Mouse (Mus musculus): ENCODE data around the gene Zdhhc19. TPM values are rescaled to one million over a fixed set of nuclear protein-coding genes. Genes with fewer than 3 reads are reported as not detected.

The Zdhhc19 gene
- total RNA-seq, 1 experiment = not detected

GRCm38 (mm10) chr16:32512921-32513320 is 16.9 kb downstream of the Zdhhc19 start:
- H3K36me3 ChIP-seq (ENCODE audit: control insufficient read depth, insufficient read depth, low read length, poor library complexity, severe bottlenecking) = no peaks in the 10 kb centered on the region
- in situ Hi-C loops (cut with MboI; ENCODE audit: low sequenced_read_pairs in 2 of 2, unreplicated experiment in 2 of 2) = loop anchor here (5.0 to 10.0 kb wide), 2 partner anchors 92 to 99 kb away; partner anchors contain the start of gene Tfrc (in 1 of the 2)
- no peaks in the 10 kb centered on the region for H3K9me3 ChIP-seq (ENCODE audit: control insufficient read depth, insufficient read depth, low read depth, low read length)
- DNase-seq (ENCODE audit: low read depth, low spot score) = no peak
- H3K27ac ChIP-seq (ENCODE audit: insufficient read depth, low read depth, low read length, poor library complexity, severe bottlenecking) = peak overlapping the region; percentile 61; the same call in 1 of the 2 replicates
- H3K4me1 ChIP-seq (ENCODE audit: control insufficient read depth in 2 of 2, insufficient read depth in 2 of 2, low read length in 2 of 2, poor library complexity in 1 of 2) = peaks cover 2 to 38% of the 10 kb centered on the region in 2 experiments; a peak in 3 of 4 replicates
- TF ChIP-seq MAFK (IDR thresholded peaks at IDR 0.05; ENCODE audit: insufficient read depth, low read depth, low read length) (no peak), ZNF384 (IDR thresholded peaks at IDR 0.05; ENCODE audit: low read depth, low read length) (no peak), ZC3H11A (IDR thresholded peaks at IDR 0.05; ENCODE audit: borderline replicate concordance, low read depth, low read length) (no peak), HCFC1 (IDR thresholded peaks at IDR 0.05; ENCODE audit: borderline replicate concordance, insufficient read depth, low read length) (no peak), CHD2 (IDR thresholded peaks at IDR 0.05; ENCODE audit: low read depth, low read length) (no peak)
- H3K9ac ChIP-seq (ENCODE audit: insufficient read depth, low read depth, low read length, poor library complexity, severe bottlenecking) = no peak overlapping the region
- H3K4me3 ChIP-seq (ENCODE audit: insufficient read depth in 1 of 2, low read depth in 1 of 2, low read length in 2 of 2, poor library complexity in 1 of 2, severe bottlenecking in 1 of 2) = no peak overlapping the region

GRCm38 (mm10) chr16:32513401-32513800 is 17.3 kb downstream of the Zdhhc19 start:
- no peaks in the 10 kb centered on the region for H3K9me3 ChIP-seq (ENCODE audit: control insufficient read depth, insufficient read depth, low read depth, low read length)
- H3K9ac ChIP-seq (ENCODE audit: insufficient read depth, low read depth, low read length, poor library complexity, severe bottlenecking) = no peak overlapping the region
- peak overlapping the region; percentile 34 for H3K27ac ChIP-seq (ENCODE audit: insufficient read depth, low read depth, low read length, poor library complexity, severe bottlenecking)
- DNase-seq (ENCODE audit: low read depth, low spot score) = no peak
- in situ Hi-C loops (cut with MboI; ENCODE audit: low sequenced_read_pairs in 2 of 2, unreplicated experiment in 2 of 2) = loop anchor here (5.0 to 10.0 kb wide), 2 partner anchors 91 to 99 kb away; partner anchors contain the start of gene Tfrc (in 1 of the 2)
- no peak for TF ChIP-seq ZC3H11A (IDR thresholded peaks at IDR 0.05; ENCODE audit: borderline replicate concordance, low read depth, low read length)
- TF ChIP-seq HCFC1 (IDR thresholded peaks at IDR 0.05; ENCODE audit: borderline replicate concordance, insufficient read depth, low read length) = no peak
- no peak for TF ChIP-seq MAFK (IDR thresholded peaks at IDR 0.05; ENCODE audit: insufficient read depth, low read depth, low read length)
- no peak for TF ChIP-seq CHD2 (IDR thresholded peaks at IDR 0.05; ENCODE audit: low read depth, low read length)
- TF ChIP-seq ZNF384 (IDR thresholded peaks at IDR 0.05; ENCODE audit: low read depth, low read length) = no peak
- H3K4me1 ChIP-seq (ENCODE audit: control insufficient read depth in 2 of 2, insufficient read depth in 2 of 2, low read length in 2 of 2, poor library complexity in 1 of 2) = peaks cover 2 to 38% of the 10 kb centered on the region in 2 experiments; a peak in 3 of 4 replicates
- no peak overlapping the region for H3K4me3 ChIP-seq (ENCODE audit: insufficient read depth in 1 of 2, low read depth in 1 of 2, low read length in 2 of 2, poor library complexity in 1 of 2, severe bottlenecking in 1 of 2)
- H3K36me3 ChIP-seq (ENCODE audit: control insufficient read depth, insufficient read depth, low read length, poor library complexity, severe bottlenecking) = no peaks in the 10 kb centered on the region

GRCm38 (mm10) chr16:32513948-32514347 is 17.9 kb downstream of the Zdhhc19 start:
- in situ Hi-C loops (cut with MboI; ENCODE audit: low sequenced_read_pairs in 2 of 2, unreplicated experiment in 2 of 2) = loop anchor here (5.0 to 10.0 kb wide), 2 partner anchors 91 to 98 kb away; partner anchors contain the start of gene Tfrc (in 1 of the 2)
- no peak overlapping the region for H3K4me3 ChIP-seq (ENCODE audit: insufficient read depth in 1 of 2, low read depth in 1 of 2, low read length in 2 of 2, poor library complexity in 1 of 2, severe bottlenecking in 1 of 2)

GRCm38 (mm10) chr16:32516006-32516962 is 20.2 kb downstream of the Zdhhc19 start:
- in situ Hi-C loops (cut with MboI; ENCODE audit: low sequenced_read_pairs in 2 of 2, unreplicated experiment in 2 of 2) = loop anchor here in 1 of 2 experiments (10.0 kb wide), 1 partner anchor 89 kb away; the partner anchor contains the start of gene Tfrc
- Histone ChIP-seq H3K9me3 (ENCODE audit: control insufficient read depth, insufficient read depth, low read depth, low read length) (no peaks in the 10 kb centered on the region), H3K36me3 (ENCODE audit: control insufficient read depth, insufficient read depth, low read length, poor library complexity, severe bottlenecking) (no peaks in the 10 kb centered on the region), H3K9ac (ENCODE audit: insufficient read depth, low read depth, low read length, poor library complexity, severe bottlenecking) (peak overlapping the region; percentile 61; the same call in 1 of the 2 replicates), H3K4me1 (ENCODE audit: control insufficient read depth in 2 of 2, insufficient read depth in 2 of 2, low read length in 2 of 2, poor library complexity in 1 of 2) (peaks cover 2 to 19% of the 10 kb centered on the region in 2 experiments; a peak in 3 of 4 replicates), H3K27ac (ENCODE audit: insufficient read depth, low read depth, low read length, poor library complexity, severe bottlenecking) (peak overlapping the region; percentile 59; the same call in 1 of the 2 replicates), H3K4me3 (ENCODE audit: insufficient read depth in 1 of 2, low read depth in 1 of 2, low read length in 2 of 2, poor library complexity in 1 of 2, severe bottlenecking in 1 of 2) (peak overlapping the region; percentile 44 to 54)
- DNase-seq (ENCODE audit: low read depth, low spot score) = no peak
- TF ChIP-seq ZNF384 (IDR thresholded peaks at IDR 0.05; ENCODE audit: low read depth, low read length) (no peak), ZC3H11A (IDR thresholded peaks at IDR 0.05; ENCODE audit: borderline replicate concordance, low read depth, low read length) (no peak), HCFC1 (IDR thresholded peaks at IDR 0.05; ENCODE audit: borderline replicate concordance, insufficient read depth, low read length) (no peak), CHD2 (IDR thresholded peaks at IDR 0.05; ENCODE audit: low read depth, low read length) (no peak), MAFK (IDR thresholded peaks at IDR 0.05; ENCODE audit: insufficient read depth, low read depth, low read length) (no peak)

More at GRCm38 (mm10) chr16:32513948-32514347, 17.9 kb downstream of the Zdhhc19 start:
- Histone ChIP-seq H3K4me1 (ENCODE audit: control insufficient read depth in 2 of 2, insufficient read depth in 2 of 2, low read length in 2 of 2, poor library complexity in 1 of 2) (peaks cover 2 to 35% of the 10 kb centered on the region in 2 experiments; a peak in 3 of 4 replicates), H3K9ac (ENCODE audit: insufficient read depth, low read depth, low read length, poor library complexity, severe bottlenecking) (no peak overlapping the region), H3K36me3 (ENCODE audit: control insufficient read depth, insufficient read depth, low read length, poor library complexity, severe bottlenecking) (no peaks in the 10 kb centered on the region), H3K9me3 (ENCODE audit: control insufficient read depth, insufficient read depth, low read depth, low read length) (no peaks in the 10 kb centered on the region), H3K27ac (ENCODE audit: insufficient read depth, low read depth, low read length, poor library complexity, severe bottlenecking) (peak overlapping the region; percentile 34; the same call in 1 of the 2 replicates)
- TF ChIP-seq ZC3H11A (IDR thresholded peaks at IDR 0.05; ENCODE audit: borderline replicate concordance, low read depth, low read length) (no peak), HCFC1 (IDR thresholded peaks at IDR 0.05; ENCODE audit: borderline replicate concordance, insufficient read depth, low read length) (no peak), MAFK (IDR thresholded peaks at IDR 0.05; ENCODE audit: insufficient read depth, low read depth, low read length) (no peak), ZNF384 (IDR thresholded peaks at IDR 0.05; ENCODE audit: low read depth, low read length) (no peak), CHD2 (IDR thresholded peaks at IDR 0.05; ENCODE audit: low read depth, low read length) (no peak)
- no peak for DNase-seq (ENCODE audit: low read depth, low spot score)
